Mouse (Mus musculus): ENCODE data around the gene Ppp2r1b.

The Ppp2r1b gene

DNA sequence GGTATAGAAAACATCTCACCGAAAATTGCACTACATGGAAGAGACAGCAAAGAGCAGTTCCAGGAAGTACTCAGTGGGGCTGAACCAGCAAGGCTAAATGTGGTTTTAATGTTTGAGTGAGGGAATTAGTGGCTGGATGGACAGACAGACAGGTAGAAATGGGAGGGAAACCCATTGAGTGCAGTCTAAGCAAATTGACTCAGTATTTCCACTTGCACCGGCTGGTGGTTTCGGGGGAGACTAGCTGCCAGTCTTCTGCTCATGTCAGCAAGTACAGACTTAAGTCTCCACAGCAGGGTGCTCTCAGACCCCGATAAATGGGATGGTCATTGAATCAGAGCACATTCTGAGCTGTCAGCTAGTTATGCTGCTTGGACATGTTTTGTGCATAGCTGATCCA, 9.0 kb upstream of the Ppp2r1b start:
- DNase-seq (ENCODE audit: low read depth, low spot score) = no peak

DNA sequence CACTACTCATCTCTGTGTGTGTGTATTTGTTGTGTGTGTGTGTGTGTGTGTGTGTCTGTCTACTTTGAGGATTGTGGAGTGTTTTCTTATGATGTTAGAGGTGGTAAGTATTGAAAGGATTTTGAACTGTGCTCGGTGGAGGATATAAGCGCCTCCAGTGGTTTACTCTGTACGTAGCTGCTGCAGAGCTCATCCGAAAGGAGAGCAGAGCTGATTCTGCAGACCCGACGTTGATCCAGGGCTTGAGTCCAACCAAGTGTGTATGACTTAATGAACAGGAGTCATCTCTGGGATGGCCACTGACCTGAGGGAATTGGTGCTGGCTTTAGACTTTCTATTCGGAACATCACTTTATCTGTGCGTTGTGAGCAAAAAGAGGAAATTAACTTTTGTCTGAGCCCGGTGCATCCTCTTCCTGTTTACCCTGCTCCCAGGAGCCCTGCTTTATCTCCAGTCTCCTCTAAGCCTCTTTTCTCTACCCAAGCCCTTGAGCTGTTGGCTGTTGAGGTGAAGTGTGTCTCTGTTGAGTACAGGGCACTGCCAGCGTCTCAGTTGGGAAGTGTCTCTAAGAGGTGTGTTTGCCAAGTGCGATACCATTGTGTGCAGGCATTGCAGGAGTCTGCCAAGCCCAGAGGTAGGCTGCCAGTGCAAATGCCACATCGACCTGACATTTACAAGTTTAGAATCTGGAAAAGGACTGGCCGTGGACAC, 3.9 kb upstream of the Ppp2r1b start:
- DNase-seq (ENCODE audit: low read depth, low spot score) = no peak

DNA sequence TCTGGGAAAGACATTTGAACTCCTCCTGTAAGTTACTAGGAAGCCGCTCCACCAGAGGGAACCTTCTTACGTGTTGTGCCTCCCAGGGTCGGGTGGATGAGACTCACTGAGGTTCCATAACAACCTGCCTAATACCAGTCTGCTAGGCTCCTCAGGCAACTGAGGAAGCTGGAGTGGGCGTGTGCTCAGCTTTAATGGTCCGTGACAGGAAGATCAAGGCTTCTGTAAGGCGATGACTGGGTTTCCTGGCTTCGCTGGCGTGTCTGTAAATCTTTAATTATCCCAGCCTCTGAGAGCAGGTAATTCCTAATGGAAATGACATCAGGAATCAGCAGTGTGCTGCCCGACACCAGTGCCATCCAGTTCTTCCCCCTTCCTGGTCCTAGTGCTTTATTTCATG, 446 bp downstream of the Ppp2r1b start:
- no peak for DNase-seq (ENCODE audit: low read depth, low spot score)

DNA sequence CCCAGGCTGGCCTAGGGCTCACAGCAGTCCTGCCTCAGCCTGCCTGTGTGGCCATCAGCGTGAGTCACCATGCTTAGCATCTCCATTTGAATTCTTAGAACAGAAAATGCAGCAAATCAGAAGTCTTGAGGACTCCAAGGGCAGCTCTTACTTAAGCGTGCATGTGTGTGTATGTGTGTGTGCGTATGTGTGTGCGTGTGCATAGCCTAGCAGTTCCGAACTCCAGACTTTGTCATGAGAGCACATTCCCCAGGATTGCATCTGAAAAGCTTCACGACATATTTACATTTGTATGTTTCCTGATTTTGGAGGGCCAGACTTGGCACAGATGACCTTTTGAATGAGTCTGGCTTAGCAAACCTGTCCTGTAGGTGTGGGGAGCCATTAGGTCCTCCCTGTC, 2.0 kb downstream of the Ppp2r1b start:
- DNase-seq (ENCODE audit: low read depth, low spot score) = no peak

GRCm38 (mm10) chr9:50847606-50848368, 2.7 kb downstream of the Ppp2r1b start:
- no peak for DNase-seq (ENCODE audit: low read depth, low spot score)

- no peak for DNase-seq (ENCODE audit: low read depth, low spot score)
These were observed 3.7 kb downstream of the Ppp2r1b start for GRCm38 (mm10) chr9:50848821-50849220.

- peak; percentile 91 for DNase-seq (ENCODE audit: low read depth, low spot score)
These were observed 4.1 kb downstream of the Ppp2r1b start for GRCm38 (mm10) chr9:50849249-50849648.

DNA sequence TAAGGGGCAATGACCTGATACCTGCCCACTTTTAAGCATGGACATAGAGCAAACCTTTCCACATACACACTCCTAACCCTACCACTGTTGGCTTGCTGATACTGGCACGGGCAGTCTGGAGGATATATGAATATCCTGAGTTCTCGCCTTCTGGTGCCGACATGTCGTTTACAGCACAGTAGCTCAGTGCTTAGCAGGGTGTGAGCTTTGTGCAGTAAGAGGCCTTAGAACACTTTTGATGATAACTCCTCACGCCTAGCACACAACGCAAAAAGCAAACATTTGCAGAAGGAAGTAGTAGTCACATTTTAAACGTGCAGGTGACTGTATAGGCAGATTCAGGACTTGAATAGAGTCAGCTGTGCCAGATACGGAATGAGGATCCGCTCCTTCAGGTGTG, 4.7 kb downstream of the Ppp2r1b start:
- no peak for DNase-seq (ENCODE audit: low read depth, low spot score)

DNA sequence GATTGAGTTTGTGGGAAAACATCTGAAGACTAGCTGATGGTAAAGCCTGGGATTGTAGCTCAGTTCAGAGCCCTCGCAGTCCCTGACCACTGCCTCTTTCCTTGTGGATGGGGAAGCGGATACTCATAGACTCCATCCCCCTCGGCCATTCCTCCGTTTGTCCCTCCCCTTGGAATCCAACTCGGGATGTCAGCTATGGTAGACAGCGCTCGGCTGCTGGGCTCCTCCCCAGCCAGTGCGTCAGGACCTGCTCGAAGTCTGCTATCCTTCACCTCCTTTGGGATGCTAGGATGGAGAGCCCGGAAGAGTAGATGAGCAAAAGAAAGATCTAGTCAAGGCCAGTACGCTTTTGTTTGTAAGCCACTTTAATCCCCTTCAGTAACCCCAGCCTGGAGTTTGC, 5.2 kb downstream of the Ppp2r1b start:
- DNase-seq (ENCODE audit: low read depth, low spot score) = no peak

DNA sequence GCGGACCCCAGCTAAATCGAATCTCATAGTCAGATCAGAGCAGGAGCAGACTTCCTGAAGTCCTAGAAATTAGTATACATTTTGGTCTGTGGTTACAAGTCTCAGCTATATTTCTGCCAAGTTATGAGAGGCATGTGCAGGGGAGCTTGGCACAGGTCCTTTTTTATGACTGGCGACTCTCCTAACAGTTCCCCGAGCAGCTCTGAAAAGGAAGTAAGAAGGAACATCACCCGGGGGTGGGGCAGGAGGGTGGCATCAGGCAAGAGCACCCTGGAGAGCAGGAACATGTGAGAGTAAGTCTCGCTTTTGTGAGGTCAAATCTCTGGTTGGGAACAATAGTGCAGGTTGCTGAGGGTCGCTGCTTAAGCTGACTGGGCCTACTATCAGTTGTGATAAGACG, 5.6 kb downstream of the Ppp2r1b start:
- DNase-seq (ENCODE audit: low read depth, low spot score) = no peak

- DNase-seq (ENCODE audit: low read depth, low spot score) = no peak
These were observed 7.7 kb downstream of the Ppp2r1b start for GRCm38 (mm10) chr9:50852634-50853349.

DNA sequence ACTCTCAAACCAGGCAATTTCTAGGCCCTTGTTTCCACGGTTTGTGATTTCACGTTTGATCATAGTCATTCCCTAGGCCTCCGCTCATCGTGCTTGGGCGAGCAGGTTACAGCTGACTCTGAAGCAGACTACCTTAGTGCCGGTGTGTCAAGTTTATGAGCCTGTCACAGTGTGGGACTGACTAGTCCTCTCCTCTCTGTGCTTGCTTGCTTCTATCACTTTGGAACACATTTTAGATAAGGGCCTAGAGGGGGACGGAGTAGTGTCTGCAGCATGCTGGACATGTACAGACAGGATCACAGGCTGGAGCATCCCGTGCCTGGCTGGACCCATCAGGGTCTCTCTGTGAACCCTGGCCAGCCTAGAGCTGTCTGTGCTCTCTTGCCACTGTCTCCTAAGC, 9.3 kb downstream of the Ppp2r1b start:
- no peak for DNase-seq (ENCODE audit: low read depth, low spot score)

GRCm38 (mm10) chr9:50855133-50855766, 10.1 kb downstream of the Ppp2r1b start:
- no peak for DNase-seq (ENCODE audit: low read depth, low spot score)

GRCm38 (mm10) chr9:50855780-50856179, 10.7 kb downstream of the Ppp2r1b start:
- no peak for DNase-seq (ENCODE audit: low read depth, low spot score)

DNA sequence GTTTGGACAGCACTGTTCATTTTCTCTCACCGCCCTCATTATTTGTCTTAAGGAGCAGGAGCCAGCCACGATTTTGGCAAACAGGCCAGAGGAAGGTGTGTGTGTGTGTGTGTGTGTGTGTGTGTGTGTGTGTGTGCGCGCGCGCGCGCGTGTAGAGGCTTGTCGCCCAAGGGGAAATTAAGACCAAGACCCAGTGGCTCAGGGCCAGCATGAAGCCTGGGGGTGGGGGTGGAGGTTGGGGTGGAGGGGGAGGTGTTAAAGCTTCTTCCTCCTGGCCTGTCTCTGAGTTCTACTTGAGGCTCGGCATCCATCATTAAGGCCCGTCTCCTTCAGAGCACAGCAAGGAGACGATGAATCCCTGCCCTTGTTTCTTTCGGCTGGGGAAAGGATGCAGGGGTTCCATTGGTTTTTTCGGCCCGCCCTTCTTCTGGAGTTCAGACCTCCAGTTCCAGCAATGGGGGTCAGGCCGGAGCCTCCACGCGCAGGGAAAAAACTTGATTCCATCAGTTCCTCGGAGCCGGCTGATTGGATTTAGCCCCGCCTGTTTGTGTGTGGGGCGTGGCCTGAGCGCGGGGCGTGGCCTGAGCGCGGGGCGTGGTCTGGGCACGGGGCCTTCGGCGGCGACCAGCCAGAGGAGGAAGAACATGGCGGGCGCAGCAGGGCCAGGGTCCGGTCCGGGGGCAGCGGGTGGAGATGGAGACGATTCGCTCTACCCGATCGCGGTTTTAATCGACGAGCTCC, 11.4 kb downstream of the Ppp2r1b start:
- DNase-seq (ENCODE audit: low read depth, low spot score) = peak; percentile 75

DNA sequence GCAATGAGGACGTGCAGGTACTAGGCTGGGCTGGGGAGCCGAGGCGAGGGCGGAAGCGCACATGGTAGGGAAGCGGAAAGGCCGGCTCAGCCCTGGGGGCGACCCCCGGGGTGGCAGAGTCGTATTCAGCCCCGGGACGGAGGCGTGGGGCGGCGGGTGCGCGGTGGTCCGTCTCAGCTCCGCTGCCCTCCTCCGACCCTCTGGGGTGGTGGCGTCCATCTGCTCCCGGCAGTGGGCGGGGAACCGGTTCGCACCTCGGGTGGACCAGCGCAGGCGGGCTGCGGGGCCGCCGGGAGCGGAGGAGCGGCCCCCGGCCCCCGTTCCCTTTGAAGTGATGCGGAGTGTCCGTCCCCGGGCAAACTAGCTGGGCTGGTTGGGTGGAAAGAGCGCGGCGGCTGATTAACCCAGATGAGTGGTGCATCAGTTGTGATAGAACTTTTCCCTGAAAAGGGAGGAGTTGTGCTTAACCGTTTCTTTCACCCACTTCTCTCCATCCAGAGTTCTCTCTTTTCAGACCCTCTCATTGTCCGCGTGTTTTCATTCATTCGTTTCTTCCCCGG, 12.1 kb downstream of the Ppp2r1b start:
- DNase-seq (ENCODE audit: low read depth, low spot score) = peak; percentile 26

GRCm38 (mm10) chr9:50858681-50859080, 13.6 kb downstream of the Ppp2r1b start:
- no peak for DNase-seq (ENCODE audit: low read depth, low spot score)

DNA sequence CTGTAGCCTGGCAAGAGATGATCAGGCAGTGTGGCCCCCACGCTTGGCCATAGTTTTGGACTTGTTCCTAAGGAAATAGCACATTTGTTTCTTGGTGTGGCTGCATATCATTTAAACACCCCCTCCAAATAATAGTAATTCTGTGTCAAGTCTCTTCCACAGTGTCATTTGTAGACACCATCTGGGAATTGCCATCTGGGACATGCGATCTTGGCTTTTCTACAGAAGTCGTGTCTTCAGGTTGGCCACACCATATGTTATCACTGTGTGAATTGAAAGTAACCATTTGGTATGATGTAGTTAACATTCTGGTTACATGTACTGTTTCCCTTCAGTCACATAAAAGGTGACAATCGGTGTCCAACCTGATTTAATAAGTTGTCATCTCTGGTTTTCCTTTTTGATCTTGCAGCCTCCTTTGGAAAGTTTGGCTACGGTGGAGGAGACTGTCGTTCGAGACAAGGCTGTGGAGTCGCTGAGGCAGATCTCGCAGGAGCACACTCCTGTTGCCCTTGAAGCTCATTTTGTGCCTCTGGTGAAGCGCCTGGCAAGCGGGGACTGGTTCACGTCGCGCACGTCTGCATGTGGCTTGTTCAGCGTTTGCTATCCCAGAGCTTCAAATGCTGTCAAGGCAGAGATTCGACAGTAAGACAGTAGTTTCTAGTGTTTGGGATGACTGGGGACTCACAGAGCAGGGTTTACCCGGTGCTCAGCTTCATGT, 16.2 kb downstream of the Ppp2r1b start:
- no peak for DNase-seq (ENCODE audit: low read depth, low spot score)

DNA sequence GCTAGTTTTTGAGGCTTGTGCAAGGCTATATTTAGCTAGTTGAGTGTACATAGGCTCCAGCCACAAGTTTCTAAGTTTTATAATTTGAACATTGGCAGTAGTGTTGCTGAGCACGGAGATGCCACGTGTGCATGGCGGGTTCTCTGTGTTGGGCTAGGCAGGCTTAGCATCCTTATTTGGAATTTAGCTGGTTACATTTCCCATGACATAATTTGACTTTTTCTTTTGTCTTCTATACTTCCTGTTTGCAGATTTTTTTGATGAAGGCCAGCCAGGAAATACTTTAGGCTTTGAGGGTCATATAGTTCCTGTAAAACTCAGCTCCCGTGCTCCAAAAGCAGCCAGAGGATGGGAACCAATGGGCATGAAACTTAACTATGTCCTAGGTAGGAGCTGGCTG, 18.7 kb downstream of the Ppp2r1b start:
- no peak for DNase-seq (ENCODE audit: low read depth, low spot score)

DNA sequence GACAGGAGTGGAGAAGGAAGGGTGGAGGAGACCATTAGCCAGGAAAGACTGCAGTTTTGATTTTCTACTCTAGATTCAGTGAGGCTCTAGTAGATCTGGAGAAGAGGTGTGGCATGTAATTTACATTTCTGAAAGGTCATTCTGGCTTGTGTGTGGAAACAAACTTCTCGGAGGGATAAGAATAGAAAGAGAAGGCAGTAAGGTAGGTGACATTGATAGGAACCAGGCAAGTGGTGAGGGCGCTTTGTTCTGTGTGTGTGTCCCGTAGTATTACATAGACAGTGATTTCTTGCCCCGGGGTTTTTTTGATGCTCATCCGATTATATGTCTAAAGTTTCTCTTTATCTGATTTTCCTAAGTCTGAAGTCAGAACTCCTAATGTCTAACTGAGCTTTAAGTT, 19.8 kb downstream of the Ppp2r1b start:
- no peak for DNase-seq (ENCODE audit: low read depth, low spot score)
